Mouse (Mus musculus) kidney, adult 2 months (tissue): ENCODE results near the gene Magi1.

Experiments
- CTCF ChIP-seq: fragments of 200-500 bp; conservative IDR thresholded peaks from 2 replicates; pipeline ENCODE4 v1.5.1; 2011; ENCODE audit warnings: low read depth, mild to moderate bottlenecking, control low read depth, low read length, moderate library complexity, mixed read lengths; ENCODE audit not compliant: insufficient read depth, insufficient read length
- POLR2A ChIP-seq: fragments of 200-500 bp; IDR thresholded peaks from one replicate; pipeline ENCODE4 v1.6.1; 2011; ENCODE audit warnings: low read depth, low read length, control low read depth

DNA sequence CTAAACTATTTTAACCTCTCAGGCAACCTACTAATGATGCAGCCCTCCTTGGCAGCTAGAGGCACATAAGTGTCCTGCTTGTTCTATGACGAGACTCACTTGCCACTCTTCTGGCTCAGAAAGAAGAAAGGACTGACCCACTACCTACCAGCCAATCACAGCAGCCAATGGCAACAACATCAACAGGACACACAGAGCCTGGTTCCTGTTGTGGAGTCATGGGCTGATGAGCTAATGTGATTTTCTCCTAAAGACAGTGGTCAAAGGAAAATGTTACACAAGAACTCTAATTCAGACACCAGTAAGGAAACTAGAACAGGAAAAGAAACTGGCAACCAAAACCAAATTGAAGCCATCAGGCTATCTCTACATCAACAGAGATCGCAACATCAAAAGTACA lies 124.5 kb downstream of the Magi1 start:
- TF ChIP-seq POLR2A (no peak), CTCF (no peak)
